Mouse (Mus musculus) testis, adult 2 months (tissue): Measurements from ENCODE around the gene Lamtor3. TPM values are rescaled to one million over a fixed set of nuclear protein-coding genes. Genes with fewer than 3 reads are reported as not detected.
"Not testable (repeated sequence)": the region's sequence is repeated elsewhere in the genome, so short reads cannot be mapped to it uniquely, and the experiment has no call there.

Source experiments
- H3K27ac ChIP-seq: fragments of 200-500 bp; 2 replicates; pipeline ENCODE4 v1.5.1; 2012; ENCODE audit warnings: low read depth, low read length; ENCODE audit not compliant: control insufficient read depth, insufficient read depth
- H3K27me3 ChIP-seq: fragments of 200-500 bp; 2 replicates; pipeline ENCODE4 v1.6.1; 2012; ENCODE audit warnings: mild to moderate bottlenecking, low read length, moderate library complexity; ENCODE audit not compliant: control insufficient read depth, insufficient read depth
- H3K36me3 ChIP-seq: fragments of 200-500 bp; 2 replicates; pipeline ENCODE4 v1.6.1; 2012; ENCODE audit warnings: mild to moderate bottlenecking, low read length; ENCODE audit not compliant: control insufficient read depth, insufficient read depth
- H3K4me1 ChIP-seq: fragments of 200-500 bp; 2 replicates; pipeline ENCODE4 v1.6.1; 2012; ENCODE audit warnings: low read length; ENCODE audit not compliant: control insufficient read depth, insufficient read depth
- H3K4me3 ChIP-seq: fragments of 200-500 bp; 2 replicates; pipeline ENCODE4 v1.5.1; 2012; ENCODE audit warnings: low read depth, mild to moderate bottlenecking, low read length, moderate library complexity, mixed read lengths; ENCODE audit not compliant: control insufficient read depth
- CTCF ChIP-seq: fragments of 200-500 bp; IDR thresholded peaks from 2 replicates; pipeline ENCODE4 v1.5.1; 2012; ENCODE audit warnings: low read depth, mild to moderate bottlenecking, inconsistent platforms, low read length, moderate library complexity; ENCODE audit not compliant: control insufficient read depth, insufficient read depth, insufficient replicate concordance
- POLR2A ChIP-seq: fragments of 200-500 bp; IDR thresholded peaks from 2 replicates; pipeline ENCODE4 v1.6.1; 2012; ENCODE audit warnings: low read depth, mild to moderate bottlenecking, inconsistent platforms, low read length, moderate library complexity; ENCODE audit not compliant: control insufficient read depth
- polyA plus RNA-seq: library from polyadenylated mRNA; depleted of rRNA; stranded (reverse); fragments of >200 nt; gene quantifications from 2 replicates; pipeline ENCODE4 v1.2.3, GENCODE M21; 2012

The Lamtor3 gene
- polyA plus RNA-seq, 1 experiment: 15.0 TPM

GRCm38 (mm10) chr3:137946827-137947226, 28.5 kb downstream of the Lamtor3 start:
- TF ChIP-seq POLR2A (no peak), CTCF (no peak)
- Histone ChIP-seq H3K36me3 (no peaks in the 10 kb centered on the region), H3K27ac (no peak overlapping the region), H3K4me3 (no peak overlapping the region), H3K27me3 (no peaks in the 10 kb centered on the region), H3K4me1 (no peaks in the 10 kb centered on the region)

GRCm38 (mm10) chr3:137947525-137947924, 29.2 kb downstream of the Lamtor3 start:
- Histone ChIP-seq H3K4me1 (peaks cover 3% of the 10 kb centered on the region; the same call in 1 of the 2 replicates), H3K4me3 (no peak overlapping the region), H3K27ac (no peak overlapping the region), H3K36me3 (no peaks in the 10 kb centered on the region), H3K27me3 (no peaks in the 10 kb centered on the region)
- TF ChIP-seq CTCF: no peak
- no peak for TF ChIP-seq POLR2A

GRCm38 (mm10) chr3:137950191-137950885, 32.0 kb downstream of the Lamtor3 start:
- Histone ChIP-seq H3K4me3 (no peak overlapping the region), H3K36me3 (no peaks in the 10 kb centered on the region), H3K27me3 (no peaks in the 10 kb centered on the region), H3K4me1 (peaks cover 6% of the 10 kb centered on the region; the same call in 1 of the 2 replicates), H3K27ac (no peak overlapping the region)
- no peak for TF ChIP-seq POLR2A
- no peak for TF ChIP-seq CTCF

- H3K27me3 ChIP-seq, H3K36me3 ChIP-seq, H3K4me3 ChIP-seq, H3K27ac ChIP-seq: not testable (repeated sequence)
- peaks cover 11% of the 10 kb centered on the region for H3K4me1 ChIP-seq
Measured at GRCm38 (mm10) chr3:137951302-137951701, 33.0 kb downstream of the Lamtor3 start.

GRCm38 (mm10) chr3:137951819-137952218, 33.5 kb downstream of the Lamtor3 start:
- Histone ChIP-seq H3K27me3 (no peaks in the 10 kb centered on the region), H3K27ac (peak overlapping the region; percentile 70), H3K4me3 (no peak overlapping the region), H3K36me3 (no peaks in the 10 kb centered on the region), H3K4me1 (peaks cover 11% of the 10 kb centered on the region)
- TF ChIP-seq CTCF (no peak), POLR2A (no peak)

- Histone ChIP-seq H3K4me1 (peaks cover 11% of the 10 kb centered on the region), H3K4me3 (no peak overlapping the region), H3K27ac (peak overlapping the region; percentile 70), H3K27me3 (no peaks in the 10 kb centered on the region), H3K36me3 (no peaks in the 10 kb centered on the region)
- TF ChIP-seq CTCF (no peak), POLR2A (no peak)
Measured at GRCm38 (mm10) chr3:137952225-137952913, 34.1 kb downstream of the Lamtor3 start.

GRCm38 (mm10) chr3:137952914-137953880, 34.9 kb downstream of the Lamtor3 start:
- Histone ChIP-seq H3K4me1 (peaks cover 11% of the 10 kb centered on the region), H3K36me3 (no peaks in the 10 kb centered on the region), H3K4me3 (no peak overlapping the region), H3K27me3 (no peaks in the 10 kb centered on the region), H3K27ac (no peak overlapping the region; the same call in 1 of the 2 replicates)
- TF ChIP-seq CTCF (no peak), POLR2A (no peak)
